Mouse (Mus musculus): ENCODE measurements around the gene Celf2. TPM values are rescaled to one million over a fixed set of nuclear protein-coding genes. Genes with fewer than 3 reads are reported as not detected.

The Celf2 gene
- total RNA-seq, 2 experiments from 2014 or later = 53.7 to 61.2 TPM

DNA sequence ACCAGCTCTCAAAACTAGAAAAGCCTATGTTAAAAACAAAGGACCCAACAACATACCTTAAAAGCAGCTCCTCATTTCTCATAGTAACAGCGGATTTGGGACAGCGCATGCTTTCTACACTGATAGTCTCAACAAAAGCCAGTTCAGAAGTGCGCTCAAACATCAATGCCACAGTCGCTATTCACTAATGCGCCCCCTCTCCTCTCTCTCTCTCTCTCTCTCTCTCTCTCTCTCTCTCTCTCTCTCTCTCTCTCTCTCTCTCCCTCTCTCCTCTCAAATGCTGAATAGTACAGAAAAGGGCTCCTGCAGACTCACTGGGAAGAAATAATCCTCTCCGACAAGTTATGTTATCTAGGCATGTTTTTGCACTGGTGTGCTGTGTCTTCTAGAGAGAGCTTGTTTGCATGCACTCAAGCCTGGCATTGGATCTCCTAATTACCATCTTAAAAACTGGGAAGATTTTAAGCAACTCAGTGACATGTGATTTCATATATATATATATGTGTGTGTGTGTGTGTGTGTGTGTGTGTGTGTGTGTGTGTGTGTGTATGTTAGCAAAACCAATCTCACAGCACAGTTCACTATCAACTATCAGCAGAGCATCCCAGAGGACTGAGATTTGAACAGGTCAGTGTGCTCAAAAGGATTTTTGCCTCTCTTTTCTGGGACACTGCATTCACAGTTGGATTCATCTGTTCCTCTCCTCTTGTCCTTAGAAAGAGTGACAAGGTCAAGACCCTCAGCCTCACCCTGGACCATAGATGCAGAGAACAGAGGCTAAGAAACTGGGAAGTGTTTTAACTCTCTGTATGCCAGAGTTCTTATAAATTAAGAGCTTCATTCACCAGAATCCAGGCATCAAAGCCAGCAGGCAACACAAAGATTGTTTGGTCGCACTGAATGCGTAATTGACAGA lies 624.3 kb downstream of the Celf2 start:
- intact Hi-C loops (cut with DNase I; ENCODE audit: low total_unique reads) = no loop called here
- no peak for DNase-seq

DNA sequence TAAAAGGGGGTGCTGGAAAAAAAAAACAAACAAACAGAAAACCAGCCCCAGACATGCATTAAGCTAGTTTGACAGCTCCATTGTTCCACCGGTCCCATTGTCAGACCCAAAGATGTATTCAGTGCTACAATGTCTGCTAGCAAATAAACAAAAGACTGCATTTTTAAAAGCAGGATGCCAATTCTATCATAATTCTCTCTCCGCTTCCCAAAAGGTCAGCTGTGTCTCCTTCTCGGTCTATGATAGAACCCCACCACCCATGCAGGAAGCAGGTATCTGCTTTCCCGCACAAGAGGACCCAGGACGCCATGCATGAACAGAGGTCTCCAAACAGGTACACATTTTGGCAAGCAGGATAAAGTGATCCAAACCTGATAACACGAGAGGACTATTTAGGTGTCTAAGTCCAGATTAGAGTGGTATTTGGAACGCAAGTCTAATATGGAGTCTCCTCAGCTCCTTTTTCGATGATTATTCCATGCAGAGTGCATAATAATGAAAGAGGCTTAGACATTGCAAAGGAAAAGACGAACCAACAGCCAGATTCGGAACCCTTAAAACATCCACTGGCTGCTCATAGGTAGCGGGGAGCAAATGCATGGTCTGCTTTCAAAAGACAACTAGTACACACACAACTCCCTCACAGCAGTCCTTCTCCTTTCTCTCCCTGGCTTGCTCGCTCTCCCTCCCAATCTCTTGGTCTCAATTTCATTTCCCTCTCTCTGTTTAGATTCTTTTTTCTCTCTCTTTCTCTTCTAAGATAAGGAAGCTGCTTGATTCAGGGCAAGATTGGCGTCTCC lies 625.2 kb downstream of the Celf2 start:
- no peak for DNase-seq
- intact Hi-C loops (cut with DNase I; ENCODE audit: low total_unique reads) = no loop called here

DNA sequence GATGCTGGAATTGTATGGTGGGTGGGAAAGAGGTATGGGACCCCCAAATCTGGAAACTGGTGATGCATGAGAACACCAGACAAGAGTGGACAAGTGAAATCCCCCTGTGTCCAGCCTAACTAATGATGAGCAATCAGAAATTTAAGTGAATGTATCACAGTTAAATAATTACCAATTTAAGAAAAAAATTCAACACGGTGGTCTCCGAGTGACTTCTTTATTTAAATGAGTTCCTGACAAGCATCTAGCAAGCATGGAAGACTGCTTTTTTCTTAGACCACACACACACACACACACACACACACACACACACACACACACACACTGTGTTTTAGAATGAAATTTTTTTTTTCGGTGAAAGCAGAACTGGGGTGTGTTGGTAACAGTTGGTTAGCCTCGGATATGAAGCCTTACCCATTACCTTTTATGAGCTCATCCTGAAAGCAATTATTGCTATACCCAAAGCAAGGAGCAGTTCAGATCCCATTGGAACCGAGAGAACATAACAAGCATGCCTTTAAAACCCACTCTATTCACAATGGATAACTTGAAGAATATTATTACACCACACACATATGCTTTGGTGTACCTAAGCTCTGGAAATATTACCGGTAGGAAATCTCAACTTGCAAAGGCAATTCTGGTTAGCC lies 627.0 kb downstream of the Celf2 start:
- no peak for DNase-seq
- intact Hi-C loops (cut with DNase I; ENCODE audit: low total_unique reads) = no loop called here

DNA sequence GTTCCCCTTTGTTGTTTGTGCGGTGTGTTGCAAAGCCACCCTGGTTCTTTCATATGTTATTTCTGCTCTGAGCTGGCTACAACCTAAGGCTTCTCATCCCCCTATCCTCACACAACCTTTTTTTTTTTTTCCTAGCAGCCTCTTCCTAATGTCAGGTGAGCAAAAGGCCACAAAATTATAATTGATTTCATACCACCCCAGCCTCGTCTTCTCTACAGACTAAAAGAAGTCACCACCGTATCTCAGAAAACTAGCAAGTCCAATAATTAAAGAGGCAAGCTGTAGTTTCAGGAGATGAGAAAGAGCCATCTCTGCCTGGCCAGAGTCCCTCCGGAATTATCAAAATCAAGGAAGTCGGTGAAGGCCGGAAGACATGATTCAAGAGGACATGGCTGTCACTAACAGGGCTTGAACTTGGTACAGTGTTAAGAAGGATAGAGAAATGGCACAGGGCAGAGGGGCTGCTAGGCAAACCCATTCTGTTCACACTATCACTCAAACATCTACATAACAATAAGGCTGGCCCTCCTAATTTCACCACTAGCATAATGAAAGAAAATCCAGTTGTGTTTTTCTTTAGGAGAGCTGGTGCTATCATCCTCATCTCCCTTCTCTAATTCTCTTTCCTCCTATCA lies 628.3 kb downstream of the Celf2 start:
- no peak for DNase-seq
- intact Hi-C loops (cut with DNase I; ENCODE audit: low total_unique reads) = no loop called here

DNA sequence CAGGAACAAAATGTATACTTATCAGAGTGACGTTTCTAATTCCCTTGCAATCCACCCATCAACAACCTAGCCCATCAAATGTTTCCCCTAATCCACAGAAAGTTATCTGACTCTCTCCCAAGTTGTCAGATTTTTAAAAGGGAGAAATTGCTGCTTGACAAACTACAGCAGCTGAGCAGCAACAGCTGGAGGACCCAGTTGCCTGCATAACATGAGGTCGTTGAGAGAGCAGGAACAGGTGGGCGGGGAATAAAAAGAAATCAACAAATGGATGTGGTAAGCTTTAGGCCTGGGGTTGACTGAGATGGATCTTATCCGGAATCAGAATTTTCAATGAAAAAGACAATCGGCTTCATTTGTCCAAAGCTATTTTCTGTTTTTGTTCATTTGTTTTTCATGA lies 632.3 kb downstream of the Celf2 start:
- intact Hi-C loops (cut with DNase I; ENCODE audit: low total_unique reads) = no loop called here
- DNase-seq = peak; percentile 17

DNA sequence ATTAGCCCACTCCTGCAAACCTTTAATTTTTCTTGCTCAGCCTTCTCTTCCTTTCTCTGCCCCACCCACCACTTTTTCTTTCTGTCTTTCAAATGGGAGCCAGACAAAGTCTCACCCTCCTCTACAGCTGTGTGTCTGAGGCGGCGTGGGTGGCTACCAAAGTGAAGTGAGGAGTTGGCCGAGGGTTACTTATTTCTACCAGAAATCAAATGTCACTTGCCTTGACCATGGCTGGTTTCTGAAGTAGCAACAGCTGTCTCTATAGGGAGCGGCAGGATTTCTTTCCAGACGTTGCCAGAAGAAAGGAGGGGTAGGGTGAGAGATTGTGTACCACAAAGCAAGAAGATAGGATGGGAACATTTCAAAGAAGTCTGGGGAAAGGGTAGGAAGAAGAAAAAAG lies 632.8 kb downstream of the Celf2 start:
- intact Hi-C loops (cut with DNase I; ENCODE audit: low total_unique reads) = no loop called here
- no peak for DNase-seq

DNA sequence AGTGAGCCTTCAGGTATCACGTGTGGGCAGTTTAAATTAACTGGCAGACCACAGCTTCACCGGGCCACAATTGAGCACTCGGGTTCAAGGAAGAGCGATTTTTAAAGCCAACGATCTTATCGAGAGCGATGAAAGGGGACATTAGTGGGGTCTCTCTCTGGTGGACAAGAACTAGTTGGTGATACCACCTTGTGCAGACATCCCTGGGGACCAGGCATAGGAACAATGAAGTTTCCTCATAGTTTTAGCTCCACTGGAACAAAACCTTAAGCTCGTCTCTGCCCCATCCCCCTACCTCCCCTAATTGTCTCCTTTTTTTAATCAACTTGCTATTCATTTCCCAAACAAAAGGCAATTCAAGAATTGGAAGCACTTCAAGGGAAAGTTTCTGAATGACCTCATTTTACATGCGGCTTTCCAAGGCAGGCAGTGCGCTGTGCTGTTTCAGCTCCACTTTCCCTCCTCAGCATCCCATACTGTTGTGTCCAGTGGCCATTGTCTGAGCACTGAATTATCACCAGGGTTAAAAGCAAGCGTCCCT lies 634.2 kb downstream of the Celf2 start:
- DNase-seq = no peak
- intact Hi-C loops (cut with DNase I; ENCODE audit: low total_unique reads) = no loop called here

DNA sequence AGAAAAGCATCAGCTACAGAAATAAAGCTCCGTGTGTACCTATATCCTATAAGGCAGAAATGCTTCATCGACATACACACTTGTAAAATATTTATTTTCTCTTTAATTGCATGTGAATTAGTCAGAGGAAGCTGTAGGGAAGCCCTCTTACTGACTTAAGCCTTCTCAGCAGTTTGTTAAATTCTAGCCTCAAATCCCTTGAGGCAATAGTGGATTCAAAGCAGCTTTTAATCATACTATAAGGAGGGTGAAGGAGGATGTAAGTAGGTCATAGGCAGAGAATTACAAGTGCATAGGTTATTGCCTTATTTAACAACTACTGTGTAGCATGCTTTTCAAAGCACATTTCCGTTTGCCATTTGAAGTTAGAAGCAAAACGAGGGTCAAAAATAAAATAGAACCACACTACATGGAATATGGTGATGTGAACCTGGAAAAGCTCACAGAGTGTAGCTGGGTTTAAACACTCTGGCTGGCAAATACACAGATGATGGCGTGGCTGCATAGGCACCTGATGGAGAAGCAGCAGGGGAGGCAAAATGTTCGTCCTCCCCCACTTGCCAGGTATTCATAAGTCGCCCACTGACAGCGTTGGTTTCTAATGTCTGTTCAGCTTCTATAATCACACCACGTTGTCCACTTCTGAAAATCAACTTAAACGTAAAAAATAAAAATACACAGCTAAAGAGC lies 635.0 kb downstream of the Celf2 start:
- intact Hi-C loops (cut with DNase I; ENCODE audit: low total_unique reads) = no loop called here
- no peak for DNase-seq

DNA sequence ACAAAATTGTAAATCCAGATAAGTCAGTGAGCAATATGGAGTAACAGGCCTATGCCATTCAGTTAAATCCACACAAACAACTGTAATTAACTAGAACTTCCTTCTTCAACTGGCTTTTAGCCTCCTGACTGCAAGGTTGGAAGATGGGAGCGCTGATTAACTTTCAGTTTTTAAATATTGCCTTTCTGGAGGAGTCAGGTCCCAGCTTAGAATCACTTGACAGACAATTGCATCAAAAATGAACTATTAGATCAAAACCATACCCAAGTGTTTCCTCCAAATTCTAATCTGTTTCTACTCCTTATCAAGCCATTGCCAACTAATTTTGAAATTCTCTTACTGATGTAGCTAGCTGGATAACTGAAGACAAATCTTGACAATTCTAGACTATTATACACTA lies 635.7 kb downstream of the Celf2 start:
- no peak for DNase-seq
- intact Hi-C loops (cut with DNase I; ENCODE audit: low total_unique reads) = no loop called here

DNA sequence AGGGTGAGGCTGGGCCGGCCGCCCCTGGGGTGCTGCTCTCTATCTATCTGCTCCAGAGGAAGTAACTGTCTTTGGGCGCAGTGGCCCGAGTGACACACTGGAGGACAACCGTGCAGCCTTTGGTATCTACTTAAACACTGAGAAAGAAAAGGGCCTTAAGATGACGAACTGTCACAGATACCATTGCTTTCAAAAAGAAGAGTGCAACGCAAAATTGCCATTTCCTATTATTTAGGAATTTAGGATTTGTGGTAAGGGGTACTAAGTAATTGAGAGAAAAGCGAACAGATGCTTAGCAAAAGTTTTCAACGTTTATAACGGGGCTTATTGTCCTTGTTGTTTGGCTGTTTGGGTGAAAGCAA lies 636.5 kb downstream of the Celf2 start:
- intact Hi-C loops (cut with DNase I; ENCODE audit: low total_unique reads) = no loop called here
- no peak for DNase-seq

DNA sequence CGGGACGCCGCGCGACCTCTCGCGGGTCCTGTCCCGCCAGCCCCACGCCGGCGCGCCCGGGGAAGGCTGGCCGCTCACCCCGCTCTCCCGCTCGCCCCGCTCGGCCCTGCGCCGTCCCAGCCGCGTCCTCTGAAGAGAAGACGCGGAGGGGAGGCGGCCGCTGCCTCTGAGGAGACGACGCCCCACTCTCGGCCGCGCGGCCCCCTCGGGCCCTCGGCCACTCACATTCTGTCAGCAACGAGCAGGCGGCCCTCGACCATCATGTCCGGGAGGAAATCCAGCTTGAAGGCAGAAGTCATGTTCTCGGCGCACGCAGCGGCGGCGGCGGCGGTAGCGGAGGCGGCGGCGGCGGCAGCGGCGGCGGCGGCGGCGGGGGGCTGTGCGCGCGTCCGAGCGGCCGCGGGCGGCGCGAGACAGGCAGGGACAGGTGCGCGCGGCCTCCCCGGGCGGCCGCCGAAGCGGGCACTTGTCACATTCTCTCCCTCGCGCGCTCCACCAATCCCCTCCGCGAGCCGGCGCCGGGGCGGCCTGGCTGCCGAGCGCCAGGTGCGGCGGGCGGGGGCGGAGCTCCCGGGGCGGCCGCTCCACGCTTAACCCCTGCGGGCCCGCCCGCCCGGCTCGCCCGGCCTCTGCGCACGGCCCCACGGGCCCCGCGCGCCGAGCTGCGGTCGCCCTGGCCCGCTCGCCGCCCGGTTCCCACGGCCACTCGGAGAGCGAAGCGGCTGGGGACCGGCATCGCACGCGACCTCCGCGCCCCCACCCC lies 637.1 kb downstream of the Celf2 start:
- peak; percentile 85 for DNase-seq
- intact Hi-C loops (cut with DNase I; ENCODE audit: low total_unique reads) = no loop called here

DNA sequence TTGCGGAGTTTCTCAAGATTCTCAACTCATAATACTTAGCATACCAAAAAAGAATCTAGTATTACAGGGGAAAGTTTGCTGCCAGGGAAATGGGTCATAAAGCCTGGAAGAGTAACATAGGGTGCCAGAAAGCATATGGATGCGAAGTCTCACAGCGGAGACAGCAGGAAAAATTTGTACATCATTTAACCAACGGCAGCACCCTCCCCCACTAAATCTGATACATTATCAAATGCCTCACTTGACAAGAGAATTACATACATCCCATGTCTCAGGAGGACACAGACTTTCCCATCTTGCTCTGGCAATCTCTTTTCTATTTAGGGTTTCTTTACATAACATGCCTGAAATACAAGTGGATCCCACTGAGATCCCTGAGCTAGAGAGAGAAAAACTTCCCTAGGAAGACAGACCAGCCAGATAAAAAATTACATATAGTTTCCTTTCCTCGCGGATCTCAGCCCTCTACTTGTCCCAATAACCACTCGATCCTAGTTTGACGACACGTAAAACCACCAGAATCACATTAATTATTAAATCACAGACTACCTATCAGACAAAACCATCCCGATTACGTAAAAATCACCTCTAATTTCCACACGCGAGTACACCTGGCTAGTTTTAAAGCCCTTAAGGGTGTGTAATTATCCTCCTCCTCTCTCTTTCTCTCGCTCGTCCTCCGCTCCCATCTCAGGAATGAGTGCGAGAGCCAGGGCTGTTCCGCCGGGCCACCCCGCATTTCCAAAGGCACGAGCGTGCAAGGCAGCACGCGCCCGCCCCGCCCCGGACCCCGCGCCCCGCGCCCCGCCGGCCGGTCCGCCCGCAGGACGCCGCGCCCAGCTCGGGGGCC lies 637.9 kb downstream of the Celf2 start:
- no peak for DNase-seq

DNA sequence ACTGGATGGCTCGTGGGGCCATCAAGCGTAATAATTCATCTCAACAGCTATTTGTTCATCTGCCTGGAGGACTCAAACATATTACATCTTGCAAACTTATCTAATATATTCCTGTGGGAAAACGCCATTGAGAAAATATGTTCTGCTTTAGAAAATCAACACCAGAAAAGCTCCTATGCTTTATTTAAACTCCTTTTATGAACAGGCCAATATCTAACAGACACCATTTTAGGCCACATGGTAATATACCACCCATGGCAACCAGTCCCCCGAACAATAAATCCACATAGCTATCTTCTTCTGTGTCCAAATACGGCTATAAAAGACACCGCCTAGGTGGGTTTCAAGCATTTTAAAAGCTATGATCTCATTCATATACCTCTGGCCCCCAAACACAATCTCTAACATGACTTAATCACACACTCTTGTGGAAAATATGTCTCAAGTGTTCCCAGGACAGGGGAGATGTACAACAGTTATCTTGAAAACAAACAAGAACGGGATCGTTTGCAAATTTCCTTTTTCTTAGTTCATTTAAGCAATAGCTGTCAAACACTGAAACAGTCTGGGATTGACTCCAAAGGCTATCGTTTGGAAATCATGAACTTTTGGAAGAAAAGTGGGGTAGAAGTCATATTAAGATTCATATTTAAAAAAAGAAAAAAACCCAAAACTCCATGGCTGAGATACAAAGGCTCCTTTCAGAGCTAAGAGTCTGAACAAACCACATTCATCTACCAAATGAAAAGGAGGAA lies 639.2 kb downstream of the Celf2 start:
- intact Hi-C loops (cut with DNase I; ENCODE audit: low total_unique reads) = no loop called here
- DNase-seq = no peak

More for the DNA sequence above, 637.9 kb downstream of the Celf2 start:
- intact Hi-C loops (cut with DNase I; ENCODE audit: low total_unique reads) = no loop called here

DNA sequence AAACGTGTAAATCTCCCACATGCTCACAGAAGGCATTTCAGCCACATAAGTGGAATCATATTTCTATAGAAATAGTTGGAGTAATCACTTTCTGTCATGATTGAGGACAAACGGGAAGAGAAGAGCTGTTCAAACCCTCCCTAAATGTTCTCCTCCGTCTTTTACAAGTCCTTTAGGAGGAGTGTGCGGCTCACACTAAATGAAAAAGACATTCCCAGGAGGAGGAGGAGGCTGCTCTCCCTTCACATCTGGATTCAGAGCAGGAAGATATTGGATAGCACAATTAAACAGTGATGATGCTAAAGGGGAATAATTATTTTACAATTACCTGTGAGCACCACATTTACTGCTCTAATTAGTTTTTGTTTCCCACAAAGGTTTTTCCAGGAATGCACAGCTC lies 642.1 kb downstream of the Celf2 start:
- intact Hi-C loops (cut with DNase I; ENCODE audit: low total_unique reads) = no loop called here
- DNase-seq = no peak

DNA sequence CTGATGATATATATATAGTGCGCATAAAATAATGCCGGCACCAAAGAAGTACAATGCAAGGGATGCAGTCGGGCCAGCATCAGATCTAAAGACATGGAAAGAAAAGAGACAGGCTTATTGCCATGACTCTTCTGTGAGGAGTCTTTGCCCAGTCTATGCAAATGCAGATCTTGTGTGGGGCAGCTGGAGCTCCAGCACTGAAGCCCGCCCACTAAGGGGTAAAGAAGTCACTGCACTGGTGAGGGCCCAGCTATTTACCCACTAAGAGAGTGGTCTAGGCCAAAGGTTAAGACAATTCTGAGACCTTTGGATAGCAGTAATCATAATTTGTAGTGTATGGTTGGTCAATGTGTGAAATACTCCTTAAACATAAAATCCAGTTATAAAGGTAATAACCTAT lies 643.6 kb downstream of the Celf2 start:
- no peak for DNase-seq
- intact Hi-C loops (cut with DNase I; ENCODE audit: low total_unique reads) = no loop called here

DNA sequence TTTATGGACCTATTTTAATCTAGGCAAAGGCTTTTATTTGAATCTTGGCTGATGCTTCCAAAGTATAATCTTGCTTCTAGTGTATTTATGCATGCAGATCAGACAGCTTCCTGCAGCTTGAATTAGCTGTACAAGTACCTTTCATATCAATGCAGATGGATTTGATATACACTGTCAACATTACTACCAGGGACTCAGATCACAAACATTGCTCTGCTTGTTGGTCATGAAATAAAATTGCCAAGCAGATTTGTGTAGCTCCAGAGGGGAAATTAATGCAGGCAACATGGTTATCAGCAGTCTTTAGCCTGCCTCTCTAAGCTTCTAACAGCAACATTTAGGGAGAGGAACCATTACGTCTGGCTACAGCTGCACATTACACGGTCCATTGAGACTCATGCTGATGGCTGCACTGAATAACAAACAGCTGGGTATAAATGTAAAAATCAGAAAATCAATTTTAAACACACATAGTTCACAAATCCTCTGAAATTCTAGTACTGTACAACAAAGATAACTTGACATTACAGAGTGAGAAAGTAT lies 659.2 kb downstream of the Celf2 start:
- DNase-seq = no peak
- intact Hi-C loops (cut with DNase I; ENCODE audit: low total_unique reads) = no loop called here

DNA sequence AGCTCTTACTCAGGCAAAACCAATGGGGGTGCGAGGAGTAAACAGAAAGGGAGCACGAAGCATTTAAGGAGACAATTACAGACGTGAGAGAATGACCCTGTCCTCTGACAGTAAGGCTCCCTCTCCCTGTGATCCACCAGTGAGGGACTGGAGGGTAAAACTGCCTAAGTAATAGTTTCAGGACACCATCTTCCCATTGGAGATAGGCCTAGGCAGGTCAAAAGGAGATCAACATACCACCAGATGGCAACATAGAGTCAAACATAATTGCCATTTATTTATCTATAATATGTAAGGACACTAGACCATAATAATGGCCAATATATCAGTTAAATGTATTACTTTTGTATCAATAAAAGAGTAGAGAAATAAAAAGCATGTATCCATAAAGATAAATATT lies 660.0 kb downstream of the Celf2 start:
- intact Hi-C loops (cut with DNase I; ENCODE audit: low total_unique reads) = no loop called here
- DNase-seq = no peak

Measured in gastrocnemius, postnatal 14 days (tissue).